Mouse (Mus musculus): ENCODE data around the gene Gm21312. TPM values are rescaled to one million over a fixed set of nuclear protein-coding genes. Genes with fewer than 3 reads are reported as not detected.

Gene Gm21312
- polyA plus RNA-seq, 1 experiment from 2014 or later: not detected

Other genes starting within 250 kb of the Gm21312 start
- not detected in 2 replicates for gene Gm21293, start 34.0 kb upstream of the Gm21312 start, polyA plus RNA-seq (2016; fragmentation: Nextera tagmentation; extraction: Ambion mirVana)
- gene Gm6763, start 25.5 kb upstream of the Gm21312 start, polyA plus RNA-seq (2016; fragmentation: Nextera tagmentation; extraction: Ambion mirVana): not detected in 2 replicates
- gene Gm8764, start 17.0 kb upstream of the Gm21312 start, polyA plus RNA-seq (2016; fragmentation: Nextera tagmentation; extraction: Ambion mirVana): not detected in 2 replicates
- not detected in 2 replicates for gene Gm21304, start 8.5 kb upstream of the Gm21312 start, polyA plus RNA-seq (2016; fragmentation: Nextera tagmentation; extraction: Ambion mirVana)
- not detected in 2 replicates for gene Gm20765, start 8.5 kb downstream of the Gm21312 start, polyA plus RNA-seq (2016; fragmentation: Nextera tagmentation; extraction: Ambion mirVana)
- gene Gm4340, start 17.0 kb downstream of the Gm21312 start, polyA plus RNA-seq (2016; fragmentation: Nextera tagmentation; extraction: Ambion mirVana): not detected in 2 replicates

All from midbrain, embryonic 10.5 days (tissue).